Mouse (Mus musculus): ENCODE data around the gene Gm45213. TPM values are rescaled to one million over a fixed set of nuclear protein-coding genes. Genes with fewer than 3 reads are reported as not detected.
A peak's percentile ranks its signal among the peaks of the same experiment; 100 is the strongest.

Gm45213 gene
- total RNA-seq, 2 experiments from 2014 or later = not detected

DNA sequence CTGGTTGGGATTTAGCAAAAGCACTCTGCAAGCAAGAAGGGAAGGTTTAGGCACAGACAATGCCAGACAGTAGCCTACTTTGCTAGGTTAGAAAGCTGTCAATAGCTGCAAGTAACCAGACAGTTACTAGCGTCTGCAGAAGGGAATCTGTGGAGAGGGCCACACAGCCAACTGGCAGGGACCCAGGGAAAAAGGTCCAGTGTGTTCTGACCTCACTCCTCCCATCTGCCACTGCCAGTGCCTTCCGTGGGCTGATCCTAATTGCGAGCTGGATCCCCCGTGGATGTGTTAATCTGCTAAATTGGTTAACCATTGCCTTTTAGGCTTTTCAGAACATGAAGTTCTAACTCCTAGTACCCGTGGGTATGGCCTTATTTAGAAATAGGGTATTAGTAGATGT is 50.7 kb downstream of the Gm45213 start:
- no peak for DNase-seq (ENCODE audit: low spot score in 2 of 2)
- intact Hi-C loops (cut with DNase I) = no loop called here

DNA sequence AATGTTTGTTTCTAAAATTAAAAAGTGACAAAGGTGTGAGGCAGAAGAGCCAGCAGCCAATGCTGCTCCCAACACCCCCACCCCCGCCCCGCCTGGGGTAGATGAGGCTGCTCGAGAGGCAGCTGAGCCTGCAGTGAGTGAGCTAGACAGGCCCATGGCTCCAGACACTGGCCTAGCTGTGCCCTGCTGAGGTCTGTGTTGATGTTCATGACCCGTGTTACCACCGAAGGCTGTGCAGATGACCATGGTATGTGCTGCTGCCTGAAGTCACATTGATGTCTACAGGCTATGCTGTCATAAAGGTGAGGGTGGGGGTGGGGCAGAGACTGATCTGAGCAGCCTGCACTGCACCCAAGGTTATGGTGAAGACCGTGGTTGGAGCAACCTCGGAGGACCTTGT is 55.4 kb downstream of the Gm45213 start:
- intact Hi-C loops (cut with DNase I) = no loop called here

GRCm38 (mm10) chr7:66101866-66102265 is 58.5 kb downstream of the Gm45213 start:
- no peak for DNase-seq (ENCODE audit: low spot score in 2 of 2)
- intact Hi-C loops (cut with DNase I) = loop anchor here (1.0 to 10.0 kb wide), 3 partner anchors 198 to 563 kb away; partner anchors contain the start of gene Lrrk1

More for the DNA sequence above, 55.4 kb downstream of the Gm45213 start:
- no peak for DNase-seq (ENCODE audit: low spot score in 2 of 2)

GRCm38 (mm10) chr7:66104531-66104930 is 61.1 kb downstream of the Gm45213 start:
- intact Hi-C loops (cut with DNase I) = loop anchor here (5.0 to 10.0 kb wide), 2 partner anchors 283 to 560 kb away; partner anchors contain the start of gene Lrrk1
- no peak for DNase-seq (ENCODE audit: low spot score in 2 of 2)

DNA sequence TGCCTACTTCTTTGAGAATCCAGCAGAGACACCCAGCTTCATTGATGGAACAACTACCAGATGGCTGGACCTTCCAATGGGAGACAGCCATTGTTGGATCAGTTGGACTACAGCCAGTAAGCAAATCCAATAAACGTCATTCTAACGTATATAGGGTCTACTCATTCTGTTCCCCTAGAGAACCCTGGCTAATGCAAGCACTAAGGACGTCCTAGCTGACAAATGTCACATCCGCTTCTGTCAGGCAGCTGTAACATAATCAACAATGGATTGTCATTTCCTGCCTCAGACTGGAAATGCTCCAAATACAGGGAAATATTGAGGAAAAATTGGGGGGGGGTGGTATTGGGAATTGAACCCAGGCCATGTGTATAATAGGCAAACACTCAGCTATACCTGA is 62.4 kb downstream of the Gm45213 start:
- DNase-seq (ENCODE audit: low spot score in 2 of 2) = no peak
- intact Hi-C loops (cut with DNase I) = loop anchor here (5.0 to 10.0 kb wide), 2 partner anchors 72 to 559 kb away; no protein-coding TSS in a partner anchor

DNA sequence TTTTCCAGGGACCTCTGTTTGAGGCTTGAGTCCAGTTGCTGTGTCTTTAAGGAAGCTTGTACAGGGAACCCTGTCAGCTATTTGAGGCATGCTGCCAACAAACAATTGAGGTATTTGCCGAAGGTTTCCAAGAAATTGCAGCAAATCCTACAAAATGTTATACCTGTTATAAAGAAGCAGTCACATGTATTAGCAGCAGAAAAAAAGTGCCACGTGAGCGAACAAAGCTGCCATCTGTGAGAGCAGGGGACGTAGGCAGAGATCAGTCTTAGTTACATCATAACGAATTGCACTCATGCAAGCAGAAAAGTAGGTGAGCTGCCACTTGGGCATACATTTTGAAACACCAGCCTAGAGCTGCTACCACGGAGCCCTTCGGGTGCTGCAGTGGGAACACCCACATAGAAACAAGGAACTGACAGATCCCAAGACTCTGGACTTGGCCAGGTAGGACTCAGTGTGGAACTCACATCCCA is 63.2 kb downstream of the Gm45213 start:
- intact Hi-C loops (cut with DNase I) = loop anchor here (5.0 to 10.0 kb wide), 2 partner anchors 71 to 558 kb away; no protein-coding TSS in a partner anchor
- peak in 1 of 2 experiments; percentile 24 for DNase-seq (ENCODE audit: low spot score in 2 of 2)

GRCm38 (mm10) chr7:66107206-66107605 is 63.8 kb downstream of the Gm45213 start:
- no peak for DNase-seq (ENCODE audit: low spot score in 2 of 2)
- intact Hi-C loops (cut with DNase I) = loop anchor here (5.0 to 10.0 kb wide), 2 partner anchors 70 to 558 kb away; no protein-coding TSS in a partner anchor

GRCm38 (mm10) chr7:66107930-66108329 is 64.5 kb downstream of the Gm45213 start:
- no peak for DNase-seq (ENCODE audit: low spot score in 2 of 2)
- intact Hi-C loops (cut with DNase I) = loop anchor here (2.0 to 10.0 kb wide), 3 partner anchors 69 to 557 kb away; no protein-coding TSS in a partner anchor

DNA sequence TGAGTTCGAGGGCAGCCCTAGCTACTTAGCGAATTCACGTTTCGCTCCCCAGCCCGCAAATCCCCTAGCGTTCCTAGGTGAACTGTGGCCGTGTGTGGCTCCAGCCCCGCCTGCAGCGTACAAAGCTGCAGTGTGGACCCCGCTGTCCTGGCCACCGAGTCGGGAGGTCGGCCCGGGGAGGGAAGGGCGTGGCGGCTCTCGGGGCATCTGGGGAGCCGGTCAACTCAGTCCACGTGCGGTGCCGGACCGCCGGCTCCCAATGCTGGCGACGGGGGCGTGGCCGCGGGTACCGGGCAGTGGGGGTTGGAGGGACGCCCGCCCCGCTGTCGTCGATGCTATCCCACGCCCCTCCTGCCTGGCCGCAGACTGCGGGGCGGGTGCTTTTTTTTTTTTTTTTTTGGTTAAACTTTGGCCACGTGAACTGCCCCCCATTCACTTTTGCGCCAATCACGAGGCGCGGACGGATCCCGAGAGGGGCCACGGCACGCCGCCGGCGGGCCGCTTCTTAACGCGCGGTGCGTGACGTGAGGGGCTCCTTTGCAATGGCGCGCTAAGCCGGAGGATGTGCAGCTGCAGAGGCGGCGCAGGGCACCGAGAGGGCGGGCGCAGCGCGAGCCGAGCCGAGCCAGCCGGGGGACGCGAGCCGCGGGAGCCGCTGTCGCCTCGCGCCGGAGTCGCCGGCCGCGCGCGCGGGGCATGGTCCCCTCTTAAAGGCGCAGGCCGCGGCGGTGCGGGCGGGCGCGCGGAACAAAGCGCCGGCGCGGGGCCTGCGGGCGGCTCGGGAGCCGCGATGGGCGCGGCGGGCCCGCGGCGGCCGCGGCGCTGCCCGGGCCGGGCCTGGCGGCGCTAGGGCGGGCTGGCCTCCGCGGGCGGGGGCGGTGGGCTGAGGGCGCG is 65.8 kb downstream of the Gm45213 start, which contains the start of gene Chsy1:
Chsy1 (plus strand) TSS at position 555 of the 894 bp plus-strand sequence.
- DNase-seq (ENCODE audit: low spot score in 2 of 2) = peak; percentile 93 to 95
- intact Hi-C loops (cut with DNase I) = loop anchor here (2.0 to 10.0 kb wide), 3 partner anchors 68 to 556 kb away; no protein-coding TSS in a partner anchor

- DNase-seq (ENCODE audit: low spot score in 2 of 2) = peak; percentile 32 to 57
- intact Hi-C loops (cut with DNase I) = loop anchor here (2.0 to 10.0 kb wide), 4 partner anchors 67 to 725 kb away; partner anchors contain the start of gene Adamts17
Measured at GRCm38 (mm10) chr7:66109855-66110635, 66.6 kb downstream of the Gm45213 start.

GRCm38 (mm10) chr7:66110636-66111112 is 67.3 kb downstream of the Gm45213 start:
- intact Hi-C loops (cut with DNase I) = loop anchor here (10.0 kb wide), 1 partner anchor 724 kb away; the partner anchor contains the start of gene Adamts17
- no peak for DNase-seq (ENCODE audit: low spot score in 2 of 2)

- DNase-seq (ENCODE audit: low spot score in 2 of 2) = no peak
- intact Hi-C loops (cut with DNase I) = loop anchor here (10.0 kb wide), 1 partner anchor 724 kb away; the partner anchor contains the start of gene Adamts17
Measured at GRCm38 (mm10) chr7:66111211-66111610, 67.8 kb downstream of the Gm45213 start.

Other genes starting within 250 kb of the Gm45213 start
- gene Pcsk6, start 181.9 kb upstream of the Gm45213 start, total RNA-seq (2021) = 1 to 10 TPM; 8.4 to 9.6 TPM
- 10 to 100 TPM; 32.1 to 36.7 TPM for gene Snrpa1, start 15.4 kb downstream of the Gm45213 start, total RNA-seq (2021)
- 10 to 100 TPM; 47.7 to 54.5 TPM for gene Selenos, start 36.0 kb downstream of the Gm45213 start, total RNA-seq (2021)
- 10 to 100 TPM; 15.4 to 16.2 TPM for gene Chsy1, start 65.9 kb downstream of the Gm45213 start, total RNA-seq (2021)